Mouse (Mus musculus) MEL (cell line): ENCODE data around the gene Gimap3. TPM values are rescaled to one million over a fixed set of nuclear protein-coding genes. Genes with fewer than 3 reads are reported as not detected.

Experiments used
- DNase-seq: peaks from one replicate; pipeline ENCODE4 v3.0.0; 2011; ENCODE audit warnings: low read depth, low spot score
- H3K27ac ChIP-seq: 2 replicates; pipeline ENCODE4 v1.5.1; 2012; ENCODE audit warnings: low read depth, mild to moderate bottlenecking, control low read depth, low read length, moderate library complexity; ENCODE audit not compliant: control insufficient read depth
- H3K27me3 ChIP-seq, 2 experiments: fragments of 150-350 bp in 1 of 2; sonication (generic) in 1 of 2; 2 replicates each; pipeline ENCODE4 v1.6.1; 2012; ENCODE audit warnings: low read length in 2 of 2, mild to moderate bottlenecking in 2 of 2, improper control_type of control experiment in 1 of 2, moderate library complexity in 1 of 2; ENCODE audit not compliant: insufficient read depth in 2 of 2, control insufficient read depth in 1 of 2
- H3K36me3 ChIP-seq, 2 experiments: 2 replicates each; pipeline ENCODE4 v1.6.1; 2012 to 2014; ENCODE audit warnings: low read length in 2 of 2, improper control_type of control experiment in 1 of 2, inconsistent platforms in 1 of 2, mild to moderate bottlenecking in 1 of 2; ENCODE audit not compliant: insufficient read depth in 2 of 2, control insufficient read depth in 1 of 2
- H3K4me1 ChIP-seq, 2 experiments: fragments of 150-350 bp in 1 of 2; sonication (generic) in 1 of 2; 2 replicates each; pipeline ENCODE4 v1.6.1; 2012; ENCODE audit warnings: low read length in 2 of 2, improper control_type of control experiment in 1 of 2, mild to moderate bottlenecking in 1 of 2; ENCODE audit not compliant: insufficient read depth in 2 of 2, control insufficient read depth in 1 of 2
- H3K4me3 ChIP-seq, 2 experiments: fragments of 150-350 bp in 1 of 2; sonication (generic) in 1 of 2; 2 replicates each; pipeline ENCODE4 v1.5.1; 2012; ENCODE audit warnings: low read depth in 2 of 2, low read length in 2 of 2, mild to moderate bottlenecking in 2 of 2, moderate library complexity in 2 of 2, control low read depth in 1 of 2, improper control_type of control experiment in 1 of 2; ENCODE audit not compliant: control insufficient read depth in 1 of 2, insufficient read depth in 1 of 2
- H3K79me2 ChIP-seq: 2 replicates; pipeline ENCODE4 v1.6.1; 2012; ENCODE audit warnings: mild to moderate bottlenecking, low read length, moderate library complexity; ENCODE audit not compliant: control insufficient read depth, poor library complexity, insufficient read depth
- H3K9ac ChIP-seq: 2 replicates; pipeline ENCODE4 v1.6.1; 2012; ENCODE audit warnings: low read depth, mild to moderate bottlenecking, control low read depth, low read length, moderate library complexity; ENCODE audit not compliant: control insufficient read depth, poor library complexity, severe bottlenecking
- H3K9me3 ChIP-seq: fragments of 150-350 bp; sonication (generic); replicated peaks from 2 replicates; pipeline ENCODE4 v1.6.1; 2012; ENCODE audit warnings: mild to moderate bottlenecking, low read length, improper control_type of control experiment, moderate library complexity; ENCODE audit not compliant: insufficient read depth
- BHLHE40 ChIP-seq: IDR thresholded peaks from 2 replicates; pipeline ENCODE4 v1.6.1; 2012; ENCODE audit warnings: low read depth, mild to moderate bottlenecking, inconsistent platforms, low read length, improper control_type of control experiment, borderline replicate concordance
- CHD1 ChIP-seq: IDR thresholded peaks from 2 replicates; pipeline ENCODE4 v1.6.1; 2012; ENCODE audit warnings: low read depth, mild to moderate bottlenecking, inconsistent platforms, low read length, improper control_type of control experiment
- CHD2 ChIP-seq: IDR thresholded peaks from 2 replicates; pipeline ENCODE4 v1.6.1; 2011; ENCODE audit warnings: low read length, improper control_type of control experiment
- CTCF ChIP-seq, 3 experiments: IDR thresholded peaks in 2 of 3; conservative IDR thresholded peaks in 1 of 3; 2 replicates each; pipeline ENCODE4 v1.5.1; 2011 to 2012; ENCODE audit warnings: low read length in 3 of 3, low read depth in 2 of 3, mild to moderate bottlenecking in 2 of 3, improper control_type of control experiment in 1 of 3, inconsistent platforms in 1 of 3, mixed read lengths in 1 of 3, moderate library complexity in 1 of 3; ENCODE audit not compliant: control insufficient read depth in 1 of 3, insufficient read depth in 1 of 3, poor library complexity in 1 of 3, severe bottlenecking in 1 of 3
- E2F4 ChIP-seq: IDR thresholded peaks from 2 replicates; pipeline ENCODE4 v1.6.1; 2011; ENCODE audit warnings: low read depth, low read length, improper control_type of control experiment, borderline replicate concordance
- ELF1 ChIP-seq: IDR thresholded peaks from 2 replicates; pipeline ENCODE4 v1.6.1; 2014; ENCODE audit warnings: low read depth, mild to moderate bottlenecking, inconsistent platforms, low read length, improper control_type of control experiment, moderate library complexity
- GATA1 ChIP-seq: IDR thresholded peaks from 2 replicates; pipeline ENCODE4 v1.6.1; 2011; ENCODE audit warnings: low read depth, low read length, improper control_type of control experiment
- HCFC1 ChIP-seq: IDR thresholded peaks from 2 replicates; pipeline ENCODE4 v1.6.1; 2012; ENCODE audit warnings: low read depth, mild to moderate bottlenecking, inconsistent platforms, low read length, improper control_type of control experiment, moderate library complexity
- JUND ChIP-seq: IDR thresholded peaks from 2 replicates; pipeline ENCODE4 v1.6.1; 2011; ENCODE audit warnings: low read depth, mild to moderate bottlenecking, improper control_type of control experiment, low read length
- MAX ChIP-seq: IDR thresholded peaks from 2 replicates; pipeline ENCODE4 v1.6.1; 2011; ENCODE audit warnings: low read length, improper control_type of control experiment
- MAZ ChIP-seq: IDR thresholded peaks from 2 replicates; pipeline ENCODE4 v1.6.1; 2012; ENCODE audit warnings: low read depth, mild to moderate bottlenecking, inconsistent platforms, low read length, improper control_type of control experiment
- MEF2A ChIP-seq: IDR thresholded peaks from 2 replicates; pipeline ENCODE4 v1.6.1; 2014; ENCODE audit warnings: low read depth, mild to moderate bottlenecking, inconsistent platforms, low read length, improper control_type of control experiment; ENCODE audit not compliant: poor library complexity, insufficient replicate concordance, severe bottlenecking; ENCODE audit errors: extremely low read depth
- MYB ChIP-seq: IDR thresholded peaks from 2 replicates; pipeline ENCODE4 v1.6.1; 2011; ENCODE audit warnings: mild to moderate bottlenecking, low read depth, low read length, improper control_type of control experiment
- MYC ChIP-seq: IDR thresholded peaks from 2 replicates; pipeline ENCODE4 v1.6.1; 2011; ENCODE audit warnings: low read depth, mild to moderate bottlenecking, low read length, improper control_type of control experiment, moderate library complexity
- NELFE ChIP-seq: IDR thresholded peaks from 2 replicates; pipeline ENCODE4 v1.6.1; 2011; ENCODE audit warnings: low read depth, low read length, improper control_type of control experiment
- NRF1 ChIP-seq: IDR thresholded peaks from 2 replicates; pipeline ENCODE4 v1.6.1; 2014; ENCODE audit warnings: low read depth, mild to moderate bottlenecking, inconsistent platforms, low read length, improper control_type of control experiment, moderate library complexity; ENCODE audit not compliant: poor library complexity, insufficient read depth, severe bottlenecking
- POLR2A ChIP-seq, 2 experiments: IDR thresholded peaks; 2 replicates each; pipeline ENCODE4 v1.6.1; 2011 to 2012; ENCODE audit warnings: low read length in 2 of 2, mild to moderate bottlenecking in 2 of 2, control low read depth in 1 of 2, improper control_type of control experiment in 1 of 2, low read depth in 1 of 2, moderate library complexity in 1 of 2; ENCODE audit not compliant: control insufficient read depth in 1 of 2, insufficient read depth in 1 of 2, poor library complexity in 1 of 2
- POLR2AphosphoS2 ChIP-seq: IDR thresholded peaks from 2 replicates; pipeline ENCODE4 v1.6.1; 2011; ENCODE audit warnings: low read length, improper control_type of control experiment
- SIN3A ChIP-seq: IDR thresholded peaks from 2 replicates; pipeline ENCODE4 v1.6.1; 2012; ENCODE audit warnings: low read length, improper control_type of control experiment, inconsistent platforms
- TCF12 ChIP-seq: IDR thresholded peaks from 2 replicates; pipeline ENCODE4 v1.6.1; 2014; ENCODE audit warnings: low read depth, mild to moderate bottlenecking, inconsistent platforms, low read length, improper control_type of control experiment, moderate library complexity
- UBTF ChIP-seq: IDR thresholded peaks from 2 replicates; pipeline ENCODE4 v1.6.1; 2012; ENCODE audit warnings: low read depth, mild to moderate bottlenecking, inconsistent platforms, low read length, improper control_type of control experiment, moderate library complexity, borderline replicate concordance; ENCODE audit not compliant: insufficient read depth
- ZKSCAN1 ChIP-seq: IDR thresholded peaks from 2 replicates; pipeline ENCODE4 v1.6.1; 2012; ENCODE audit warnings: low read depth, mild to moderate bottlenecking, inconsistent platforms, low read length, improper control_type of control experiment, moderate library complexity
- ZNF384 ChIP-seq: IDR thresholded peaks from 2 replicates; pipeline ENCODE4 v1.6.1; 2012; ENCODE audit warnings: low read depth, mild to moderate bottlenecking, inconsistent platforms, low read length, improper control_type of control experiment
- polyA plus RNA-seq, 2 experiments: library from polyadenylated mRNA; stranded (reverse) in 1 of 2; unstranded in 1 of 2; fragments of >175 nt in 1 of 2; fragments of >200 nt in 1 of 2; gene quantifications; 2 replicates each; pipeline versions ENCODE4 v1.2.1 to v1.2.4; 2012; ENCODE audit warnings: low replicate concordance in 2 of 2, low read depth in 1 of 2; ENCODE audit not compliant: insufficient read length in 2 of 2, insufficient read depth in 1 of 2, missing spikeins in 1 of 2
- total RNA-seq: library from RNA; depleted of rRNA; stranded (reverse); fragments of 300-350 nt; gene quantifications from 2 replicates; pipeline ENCODE4 v1.2.3, GENCODE M21; 2012

The Gimap3 gene
- total and polyA plus RNA-seq, 3 experiments: not detected

DNA sequence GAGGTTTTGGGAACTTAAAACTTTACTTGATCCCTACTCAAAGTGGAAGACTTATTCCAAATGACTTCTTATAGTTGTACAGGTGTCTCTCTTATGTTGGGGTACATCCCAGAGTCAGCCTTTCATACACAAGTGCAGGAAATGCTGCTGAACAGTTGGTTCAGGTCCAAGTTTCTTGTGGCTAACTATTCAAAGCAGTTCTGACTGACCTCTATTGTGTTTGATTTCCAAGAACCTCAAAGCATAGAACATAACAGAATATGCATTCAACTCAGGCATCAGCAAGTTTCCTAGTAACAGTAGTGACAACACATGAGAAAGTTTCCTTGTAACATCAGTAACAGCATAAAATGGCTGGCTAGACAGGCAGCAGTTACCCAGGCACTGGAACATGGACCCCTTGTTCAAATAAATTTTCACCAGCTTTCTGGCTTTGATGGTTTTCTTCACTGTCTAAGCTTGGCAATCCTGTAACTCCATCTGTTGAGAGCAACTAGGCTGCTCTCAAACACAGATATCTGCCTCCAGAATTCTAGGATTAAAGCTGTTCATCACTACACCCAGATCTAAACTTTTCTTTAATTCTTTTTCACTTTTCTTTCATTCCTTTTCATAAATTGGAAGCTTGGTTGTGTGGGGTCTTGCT, 32.9 kb upstream of the Gimap3 start:
- no peak overlapping the region for H3K4me3 ChIP-seq
- no peaks in the 10 kb centered on the region for H3K36me3 ChIP-seq
- no peak overlapping the region for H3K27ac ChIP-seq
- H3K4me1 ChIP-seq: no peaks in the 10 kb centered on the region
- no peaks in the 10 kb centered on the region for H3K27me3 ChIP-seq
- H3K79me2 ChIP-seq: no peaks in the 10 kb centered on the region
- TF ChIP-seq ZNF384 (no peak), TCF12 (no peak), ELF1 (no peak), MYC (no peak), GATA1 (no peak), SIN3A (no peak), CHD2 (no peak), HCFC1 (no peak), CTCF (IDR thresholded peaks at IDR 0.05 in 2 of 3, conservative IDR thresholded peaks at IDR 0.05 in 1 of 3; ENCODE audit: control insufficient read depth in 1 of 3, insufficient read depth in 1 of 3, low read depth in 2 of 3, low read length in 3 of 3, poor library complexity in 1 of 3, severe bottlenecking in 1 of 3) (no peak), CHD1 (no peak), POLR2AphosphoS2 (no peak), MEF2A (no peak), POLR2A (IDR thresholded peaks at IDR 0.05; ENCODE audit: control insufficient read depth in 1 of 2, insufficient read depth in 1 of 2, low read depth in 1 of 2, low read length in 2 of 2, poor library complexity in 1 of 2) (no peak), MAX (no peak), UBTF (no peak), NRF1 (no peak), MYB (no peak)
- no peaks in the 10 kb centered on the region for H3K9me3 ChIP-seq
- no peak for DNase-seq
- H3K9ac ChIP-seq: no peak overlapping the region

DNA sequence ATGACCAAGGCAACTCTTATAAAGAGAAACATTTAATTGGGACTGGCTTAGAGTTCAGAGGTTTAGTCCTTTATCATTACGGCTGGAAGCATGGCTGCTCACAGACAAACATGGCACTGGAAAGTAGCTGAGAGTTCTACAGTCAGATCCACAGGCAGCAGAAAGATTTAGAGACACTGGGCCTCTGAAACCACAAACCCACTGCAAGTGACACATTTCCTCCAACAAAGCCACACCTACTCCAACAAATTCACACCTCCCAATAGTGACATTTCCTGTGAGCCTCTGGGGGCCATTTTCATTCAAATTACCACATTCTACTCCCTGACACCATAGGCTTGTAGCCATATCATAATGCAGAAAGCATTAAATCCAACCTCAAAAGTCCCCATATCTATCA, 31.2 kb upstream of the Gimap3 start:
- DNase-seq: no peak
- Histone ChIP-seq H3K9me3 (no peaks in the 10 kb centered on the region), H3K79me2 (no peaks in the 10 kb centered on the region), H3K4me3 (no peak overlapping the region), H3K27ac (no peak overlapping the region), H3K4me1 (no peaks in the 10 kb centered on the region), H3K9ac (no peak overlapping the region), H3K36me3 (no peaks in the 10 kb centered on the region), H3K27me3 (no peaks in the 10 kb centered on the region)
- no peak for TF ChIP-seq MAX
- no peak for TF ChIP-seq JUND
- TF ChIP-seq NELFE: no peak
- no peak for TF ChIP-seq MYC
- TF ChIP-seq BHLHE40: no peak
- no peak for TF ChIP-seq MEF2A
- no peak for TF ChIP-seq NRF1
- no peak for TF ChIP-seq E2F4
- TF ChIP-seq MAZ: no peak
- no peak for TF ChIP-seq ZKSCAN1
- no peak for TF ChIP-seq POLR2AphosphoS2
- TF ChIP-seq SIN3A: no peak
- TF ChIP-seq POLR2A (IDR thresholded peaks at IDR 0.05; ENCODE audit: control insufficient read depth in 1 of 2, insufficient read depth in 1 of 2, low read depth in 1 of 2, low read length in 2 of 2, poor library complexity in 1 of 2): no peak
